Mouse (Mus musculus): Measurements from ENCODE around the gene Cuedc1. TPM values are rescaled to one million over a fixed set of nuclear protein-coding genes. Genes with fewer than 3 reads are reported as not detected.
A peak's percentile ranks its signal among the peaks of the same experiment; 100 is the strongest.

Gene Cuedc1
- polyA plus RNA-seq, 1 experiment from 2014 or later, result 37.8 TPM

- no peaks in the 10 kb centered on the region for H3K27me3 ChIP-seq (ENCODE audit: control insufficient read depth, insufficient read depth, low read length)
- no peak overlapping the region for H3K9ac ChIP-seq
- 88% methylated on average over 17 of the region's 17 CpGs for WGBS
- H3K4me3 ChIP-seq (replicated peaks; ENCODE audit: low read length), result no peak overlapping the region
- peaks cover 29% of the 10 kb centered on the region for H3K36me3 ChIP-seq (replicated peaks; ENCODE audit: control insufficient read depth, insufficient read depth)
- no peak overlapping the region for H3K27ac ChIP-seq
- H3K4me2 ChIP-seq (replicated peaks), result no peak overlapping the region
- DNase-seq (ENCODE audit: low spot score) (no peak), ATAC-seq (ENCODE audit: low FRiP score) (no peak)
- peaks cover 32% of the 10 kb centered on the region for H3K4me1 ChIP-seq (replicated peaks; ENCODE audit: control insufficient read depth, insufficient read depth, low read length)
- no peaks in the 10 kb centered on the region for H3K9me3 ChIP-seq (ENCODE audit: control insufficient read depth, low read length)
Observed at GRCm38 (mm10) chr11:88184632-88185180, 86.8 kb downstream of the Cuedc1 start.

GRCm38 (mm10) chr11:88186078-88186946 lies 88.5 kb downstream of the Cuedc1 start:
- Histone ChIP-seq H3K9ac (0 out of 2 replicates have a peak overlapping the region, but pooled peaks have one; percentile 51), H3K4me3 (replicated peaks; ENCODE audit: low read length) (no peak overlapping the region), H3K27ac (peak overlapping the region; percentile 76; the same call in 1 of the 2 replicates), H3K36me3 (replicated peaks; ENCODE audit: control insufficient read depth, insufficient read depth) (peaks cover 29% of the 10 kb centered on the region), H3K4me2 (replicated peaks) (no peak overlapping the region), H3K4me1 (replicated peaks; ENCODE audit: control insufficient read depth, insufficient read depth, low read length) (peaks cover 16% of the 10 kb centered on the region), H3K27me3 (ENCODE audit: control insufficient read depth, insufficient read depth, low read length) (peaks cover 3% of the 10 kb centered on the region; the same call in 1 of the 2 replicates), H3K9me3 (ENCODE audit: control insufficient read depth, low read length) (no peaks in the 10 kb centered on the region)
- no peak for DNase-seq (ENCODE audit: low spot score)
- no peak for ATAC-seq (ENCODE audit: low FRiP score)
- 72% methylated on average over 14 of the region's 14 CpGs for WGBS

- peaks cover 16% of the 10 kb centered on the region for H3K4me1 ChIP-seq (replicated peaks; ENCODE audit: control insufficient read depth, insufficient read depth, low read length)
Observed at GRCm38 (mm10) chr11:88186947-88187243, 89.0 kb downstream of the Cuedc1 start.

GRCm38 (mm10) chr11:88187417-88188133 lies 89.7 kb downstream of the Cuedc1 start:
- Histone ChIP-seq H3K27me3 (ENCODE audit: control insufficient read depth, insufficient read depth, low read length) (peaks cover 16% of the 10 kb centered on the region), H3K9ac (peak overlapping the region; percentile 51), H3K9me3 (ENCODE audit: control insufficient read depth, low read length) (no peaks in the 10 kb centered on the region), H3K36me3 (replicated peaks; ENCODE audit: control insufficient read depth, insufficient read depth) (peaks cover 26% of the 10 kb centered on the region), H3K4me3 (replicated peaks; ENCODE audit: low read length) (no peak overlapping the region), H3K27ac (peak overlapping the region; percentile 76), H3K4me2 (replicated peaks) (peak overlapping the region; percentile 44), H3K4me1 (replicated peaks; ENCODE audit: control insufficient read depth, insufficient read depth, low read length) (peaks cover 18% of the 10 kb centered on the region)
- WGBS, result 14% methylated on average over 25 of the region's 25 CpGs
- DNase-seq (ENCODE audit: low spot score) (peak; percentile 75), ATAC-seq (ENCODE audit: low FRiP score) (peak; percentile 90)

More at GRCm38 (mm10) chr11:88186947-88187243, 89.0 kb downstream of the Cuedc1 start:
- Histone ChIP-seq H3K27me3 (ENCODE audit: control insufficient read depth, insufficient read depth, low read length) (peaks cover 9% of the 10 kb centered on the region), H3K36me3 (replicated peaks; ENCODE audit: control insufficient read depth, insufficient read depth) (peaks cover 29% of the 10 kb centered on the region), H3K27ac (peak overlapping the region; percentile 76), H3K9ac (peak overlapping the region; percentile 51), H3K4me2 (replicated peaks) (peak overlapping the region; percentile 44), H3K9me3 (ENCODE audit: control insufficient read depth, low read length) (no peaks in the 10 kb centered on the region), H3K4me3 (replicated peaks; ENCODE audit: low read length) (no peak overlapping the region)
- ATAC-seq (ENCODE audit: low FRiP score), result no peak
- DNase-seq (ENCODE audit: low spot score), result no peak
- whole genome bisulfite sequencing, result 45% methylated on average over 2 of the region's 2 CpGs

GRCm38 (mm10) chr11:88188216-88188615 lies 90.4 kb downstream of the Cuedc1 start:
- ATAC-seq (ENCODE audit: low FRiP score) (no peak), DNase-seq (ENCODE audit: low spot score) (no peak)
- Histone ChIP-seq H3K36me3 (replicated peaks; ENCODE audit: control insufficient read depth, insufficient read depth) (peaks cover 19% of the 10 kb centered on the region), H3K27ac (no peak overlapping the region), H3K4me2 (replicated peaks) (peak overlapping the region; percentile 44; the same call in 1 of the 2 replicates), H3K9ac (no peak overlapping the region), H3K27me3 (ENCODE audit: control insufficient read depth, insufficient read depth, low read length) (peaks cover 22% of the 10 kb centered on the region), H3K4me3 (replicated peaks; ENCODE audit: low read length) (no peak overlapping the region), H3K4me1 (replicated peaks; ENCODE audit: control insufficient read depth, insufficient read depth, low read length) (peaks cover 25% of the 10 kb centered on the region), H3K9me3 (ENCODE audit: control insufficient read depth, low read length) (no peaks in the 10 kb centered on the region)
- 49% methylated on average over 8 of the region's 8 CpGs for WGBS

- Histone ChIP-seq H3K27ac (no peak overlapping the region), H3K9ac (no peak overlapping the region), H3K4me1 (replicated peaks; ENCODE audit: control insufficient read depth, insufficient read depth, low read length) (peaks cover 29% of the 10 kb centered on the region), H3K36me3 (replicated peaks; ENCODE audit: control insufficient read depth, insufficient read depth) (peaks cover 15% of the 10 kb centered on the region), H3K27me3 (ENCODE audit: control insufficient read depth, insufficient read depth, low read length) (peaks cover 27% of the 10 kb centered on the region), H3K9me3 (ENCODE audit: control insufficient read depth, low read length) (no peaks in the 10 kb centered on the region), H3K4me2 (replicated peaks) (no peak overlapping the region), H3K4me3 (replicated peaks; ENCODE audit: low read length) (no peak overlapping the region)
- DNase-seq (ENCODE audit: low spot score) (no peak), ATAC-seq (ENCODE audit: low FRiP score) (no peak)
- 89% methylated on average over 7 of the region's 7 CpGs for WGBS
Observed at GRCm38 (mm10) chr11:88188635-88189034, 90.8 kb downstream of the Cuedc1 start.

GRCm38 (mm10) chr11:88192595-88192994 lies 94.7 kb downstream of the Cuedc1 start:
- Histone ChIP-seq H3K36me3 (replicated peaks; ENCODE audit: control insufficient read depth, insufficient read depth) (no peaks in the 10 kb centered on the region), H3K27me3 (ENCODE audit: control insufficient read depth, insufficient read depth, low read length) (peaks cover 35% of the 10 kb centered on the region), H3K9me3 (ENCODE audit: control insufficient read depth, low read length) (no peaks in the 10 kb centered on the region), H3K9ac (no peak overlapping the region), H3K4me1 (replicated peaks; ENCODE audit: control insufficient read depth, insufficient read depth, low read length) (peaks cover 18% of the 10 kb centered on the region), H3K4me2 (replicated peaks) (no peak overlapping the region), H3K27ac (no peak overlapping the region), H3K4me3 (replicated peaks; ENCODE audit: low read length) (no peak overlapping the region)
- no peak for ATAC-seq (ENCODE audit: low FRiP score)
- WGBS, result 21% methylated on average over 4 of the region's 4 CpGs
- DNase-seq (ENCODE audit: low spot score), result no peak

GRCm38 (mm10) chr11:88193098-88193823 lies 95.4 kb downstream of the Cuedc1 start:
- WGBS, result 7% methylated on average over 34 of the region's 34 CpGs

More at GRCm38 (mm10) chr11:88193098-88193823, 95.4 kb downstream of the Cuedc1 start:
- DNase-seq (ENCODE audit: low spot score), result no peak
- Histone ChIP-seq H3K27me3 (ENCODE audit: control insufficient read depth, insufficient read depth, low read length) (peaks cover 35% of the 10 kb centered on the region), H3K4me2 (replicated peaks) (no peak overlapping the region), H3K4me1 (replicated peaks; ENCODE audit: control insufficient read depth, insufficient read depth, low read length) (peaks cover 14% of the 10 kb centered on the region; the same call in 1 of the 2 replicates), H3K9me3 (ENCODE audit: control insufficient read depth, low read length) (no peaks in the 10 kb centered on the region), H3K27ac (no peak overlapping the region), H3K9ac (no peak overlapping the region), H3K36me3 (replicated peaks; ENCODE audit: control insufficient read depth, insufficient read depth) (no peaks in the 10 kb centered on the region), H3K4me3 (replicated peaks; ENCODE audit: low read length) (no peak overlapping the region)
- peak; percentile 19; the same call in 1 of the 2 replicates for ATAC-seq (ENCODE audit: low FRiP score)

Measured in hindbrain, embryonic 14.5 days (tissue).